Mouse (Mus musculus) stomach, embryonic 16.5 days (tissue): ENCODE measurements around the gene Tmc7. TPM values are rescaled to one million over a fixed set of nuclear protein-coding genes. Genes with fewer than 3 reads are reported as not detected.

Experiments
- ATAC-seq: fragments of 200-750 bp; cut with Nextera tagmentation; 2 replicates; pipeline ENCODE4 v1.8.0; 2017; ENCODE audit warnings: moderate number of reproducible peaks, moderate TSS enrichment; ENCODE audit not compliant: insufficient read depth, low FRiP score
- H3K27ac ChIP-seq: fragments of 300-500 bp; sonication (generic); 2 replicates; pipeline ENCODE4 v1.5.1; 2014; ENCODE audit warnings: low read length
- H3K27me3 ChIP-seq: fragments of 300-500 bp; sonication (generic); 2 replicates; pipeline ENCODE4 v1.6.1; 2014; ENCODE audit warnings: low read length, control low read depth, mixed read lengths; ENCODE audit not compliant: control insufficient read depth, insufficient read depth
- H3K36me3 ChIP-seq: fragments of 300-500 bp; sonication (generic); 2 replicates; pipeline ENCODE4 v1.6.1; 2014; ENCODE audit warnings: low read length; ENCODE audit not compliant: control insufficient read depth, insufficient read depth
- H3K4me1 ChIP-seq: fragments of 300-500 bp; sonication (generic); 2 replicates; pipeline ENCODE4 v1.6.1; 2014; ENCODE audit warnings: low read length, control low read depth, mixed read lengths; ENCODE audit not compliant: control insufficient read depth, insufficient read depth
- H3K4me2 ChIP-seq: fragments of 300-500 bp; sonication (generic); 2 replicates; pipeline ENCODE4 v1.6.1; 2014; ENCODE audit warnings: low read depth, low read length, mixed read lengths
- H3K4me3 ChIP-seq: fragments of 300-500 bp; sonication (generic); replicated peaks from 2 replicates; pipeline ENCODE4 v1.5.1; 2014; ENCODE audit warnings: mild to moderate bottlenecking, low read length
- H3K9ac ChIP-seq: fragments of 300-500 bp; sonication (generic); 2 replicates; pipeline ENCODE4 v1.6.1; 2014; ENCODE audit warnings: low read length
- H3K9me3 ChIP-seq: fragments of 300-500 bp; sonication (generic); replicated peaks from 2 replicates; pipeline ENCODE4 v1.6.1; 2016; ENCODE audit warnings: low read length, control low read depth; ENCODE audit not compliant: control insufficient read depth
- WGBS: fragments of 180-500 bp; shearing (Covaris S2); extraction: QIAGEN DNeasy Blood & Tissue Kit; methylation state at CpG from one replicate; pipeline ENCODE4 v1.1.7; 2014; 5-methylcytosine and 5-hydroxymethylcytosine counted together
- polyA plus RNA-seq: library from polyadenylated mRNA; unstranded; fragments of >200 nt; fragmentation: Nextera tagmentation; extraction: Ambion mirVana; gene quantifications from 2 replicates; pipeline ENCODE4 v1.2.1, GENCODE M21; 2015

Tmc7 gene
- polyA plus RNA-seq, 1 experiment from 2014 or later: 13.1 TPM

DNA sequence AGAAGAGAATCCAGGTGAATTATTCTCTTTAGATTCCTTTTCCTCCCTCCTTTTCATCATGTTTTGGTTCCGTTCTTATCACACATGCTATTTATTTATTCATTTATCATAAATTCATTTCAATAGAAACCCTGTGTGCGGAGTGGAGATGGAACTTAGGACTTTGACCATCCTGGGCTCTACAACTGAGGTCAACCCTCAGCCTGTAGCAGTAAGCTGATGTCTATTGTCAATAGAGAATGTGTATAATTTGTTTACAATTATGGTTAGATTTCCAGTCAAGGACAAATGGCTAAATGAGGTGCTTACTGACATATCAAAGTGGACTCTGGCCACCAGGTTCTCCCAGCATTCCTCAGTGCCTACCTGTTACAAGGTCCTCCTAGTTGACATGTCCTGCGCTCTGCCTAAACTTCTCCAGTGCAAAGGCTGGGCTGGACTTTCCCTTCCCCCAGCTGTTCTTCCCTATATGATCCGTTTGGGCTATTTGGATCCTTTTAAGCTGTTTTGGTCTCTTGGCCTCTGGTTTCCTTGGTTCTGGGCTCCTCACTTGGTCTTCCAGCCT, 26.7 kb upstream of the Tmc7 start:
- peak; percentile 67 for ATAC-seq
- Histone ChIP-seq H3K9me3 (no peaks in the 10 kb centered on the region), H3K36me3 (no peaks in the 10 kb centered on the region), H3K4me2 (no peak overlapping the region), H3K27me3 (no peaks in the 10 kb centered on the region), H3K27ac (no peak overlapping the region), H3K4me3 (no peak overlapping the region), H3K4me1 (no peaks in the 10 kb centered on the region), H3K9ac (no peak overlapping the region)
- 72% methylated on average over 4 of the region's 4 CpGs for WGBS

DNA sequence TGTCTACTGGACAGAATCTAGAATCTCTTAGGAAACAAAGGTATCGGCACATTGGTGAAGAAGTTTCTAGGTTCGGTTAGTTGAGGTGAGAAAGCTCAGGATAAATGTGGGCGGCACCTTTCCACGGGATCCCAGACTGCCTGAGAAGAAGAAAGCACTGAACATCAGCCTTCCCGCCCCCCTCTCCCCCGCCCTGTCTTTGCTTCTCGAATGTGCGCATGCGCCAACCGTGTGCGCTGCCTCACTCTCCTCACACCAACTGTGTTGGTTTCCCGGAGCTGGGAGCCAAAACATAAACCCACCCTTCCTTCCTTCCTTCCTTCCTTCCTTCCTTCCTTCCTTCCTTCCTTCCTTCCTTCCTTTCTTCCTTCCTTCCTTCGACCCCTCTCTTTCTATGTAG, 26.2 kb upstream of the Tmc7 start:
- WGBS: 80% methylated on average over 13 of the region's 13 CpGs
- Histone ChIP-seq H3K4me2 (no peak overlapping the region), H3K27me3 (no peaks in the 10 kb centered on the region), H3K4me3 (no peak overlapping the region), H3K36me3 (no peaks in the 10 kb centered on the region), H3K4me1 (no peaks in the 10 kb centered on the region), H3K9ac (no peak overlapping the region), H3K9me3 (no peaks in the 10 kb centered on the region), H3K27ac (no peak overlapping the region)
- no peak for ATAC-seq

DNA sequence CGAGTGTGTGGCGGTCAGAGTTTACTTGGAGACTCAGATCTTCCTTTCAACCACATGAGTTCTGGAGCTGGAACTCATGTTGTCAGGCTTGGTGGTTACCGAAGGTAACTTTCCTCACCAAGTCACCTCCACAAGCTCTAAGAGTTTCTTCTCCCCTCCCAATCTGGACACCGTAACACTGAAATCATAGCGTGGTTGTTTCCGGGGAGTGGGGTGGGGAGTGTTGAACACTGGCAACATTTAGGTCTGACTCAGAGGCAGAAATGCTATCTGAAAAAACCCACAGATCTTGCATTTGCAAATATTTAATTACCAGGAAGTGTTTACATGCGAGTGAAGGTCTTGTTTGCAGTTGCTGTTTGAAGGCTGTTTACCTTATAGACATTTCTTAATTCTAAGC, 25.3 kb upstream of the Tmc7 start:
- Histone ChIP-seq H3K9ac (no peak overlapping the region), H3K27me3 (no peaks in the 10 kb centered on the region), H3K4me2 (no peak overlapping the region), H3K4me3 (no peak overlapping the region), H3K36me3 (no peaks in the 10 kb centered on the region), H3K9me3 (no peaks in the 10 kb centered on the region), H3K27ac (no peak overlapping the region), H3K4me1 (no peaks in the 10 kb centered on the region; the same call in 1 of the 2 replicates)
- ATAC-seq: no peak
- WGBS: 72% methylated on average over 7 of the region's 7 CpGs

DNA sequence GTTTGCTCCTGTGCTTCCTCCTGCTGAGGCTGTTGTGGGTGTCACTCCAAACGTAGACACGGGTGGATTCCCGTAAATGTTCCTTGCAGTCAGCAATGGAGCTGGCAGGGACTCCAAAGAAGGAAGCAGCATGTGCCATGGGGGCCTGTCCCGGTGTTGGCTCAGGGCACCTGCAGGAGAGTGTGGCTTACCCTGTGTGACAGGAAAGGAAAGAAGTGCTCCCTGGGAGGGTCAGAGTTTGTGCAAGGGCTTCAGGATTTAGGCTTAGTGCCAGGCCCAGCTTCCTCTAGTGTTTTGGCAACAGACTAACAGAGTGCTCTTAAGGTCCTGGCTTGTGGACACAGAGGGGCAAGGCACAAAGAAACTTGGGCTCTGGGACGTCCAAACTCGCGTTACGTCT, 20.3 kb upstream of the Tmc7 start:
- no peak overlapping the region; the same call in 1 of the 2 replicates for H3K9ac ChIP-seq
- no peak overlapping the region for H3K4me2 ChIP-seq
- 0 out of 2 replicates have a peak, but pooled peaks have one; percentile 22 for ATAC-seq
- H3K27me3 ChIP-seq: no peaks in the 10 kb centered on the region
- no peak overlapping the region for H3K4me3 ChIP-seq
- 81% methylated on average over 8 of the region's 8 CpGs for WGBS
- no peak overlapping the region for H3K27ac ChIP-seq
- H3K4me1 ChIP-seq: no peaks in the 10 kb centered on the region; the same call in 1 of the 2 replicates
- no peaks in the 10 kb centered on the region for H3K9me3 ChIP-seq
- H3K36me3 ChIP-seq: no peaks in the 10 kb centered on the region

DNA sequence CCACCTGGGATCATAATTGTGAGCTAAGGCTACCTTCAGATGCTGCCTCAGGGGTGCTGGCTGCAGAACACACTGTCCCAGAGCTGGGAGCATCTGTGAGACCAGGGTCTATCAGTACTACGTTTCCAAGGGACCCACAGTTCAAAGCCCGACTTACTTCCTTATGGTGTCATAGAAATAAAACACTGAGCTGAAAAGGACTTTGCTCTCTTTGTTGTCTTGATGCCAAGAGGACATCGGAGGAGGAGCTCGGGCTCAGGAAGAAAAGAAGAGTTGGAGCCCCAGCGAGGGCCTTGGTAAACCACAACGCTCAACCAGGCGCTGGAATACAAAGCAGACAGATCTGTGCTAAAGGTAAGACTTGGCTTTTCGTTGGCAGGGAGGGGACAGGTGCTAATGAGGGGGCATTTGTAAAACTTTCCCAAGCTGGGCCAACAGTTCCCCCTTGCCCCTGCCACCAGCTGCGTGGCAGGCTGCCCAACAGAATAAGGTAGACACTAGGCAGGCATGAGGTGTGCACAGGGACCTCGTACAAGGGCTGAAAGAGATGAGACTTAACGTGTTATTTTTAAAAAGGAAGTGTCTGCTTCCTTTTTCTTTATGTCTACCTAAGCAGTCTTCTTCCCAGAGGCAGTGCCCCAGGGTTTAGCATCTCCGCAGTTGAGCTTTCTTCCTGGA, 15.6 kb upstream of the Tmc7 start:
- Histone ChIP-seq H3K4me2 (peak overlapping the region; percentile 1; the same call in 1 of the 2 replicates), H3K9me3 (no peaks in the 10 kb centered on the region), H3K4me3 (no peak overlapping the region), H3K36me3 (no peaks in the 10 kb centered on the region), H3K9ac (no peak overlapping the region), H3K27ac (0 out of 2 replicates have a peak overlapping the region, but pooled peaks have one; percentile 8), H3K4me1 (peaks cover under 1% of the 10 kb centered on the region), H3K27me3 (0 out of 2 replicates have a peak, but pooled peaks cover 5% of the 10 kb centered on the region)
- 61% methylated on average over 12 of the region's 12 CpGs for WGBS
- ATAC-seq: peak; percentile 39; the same call in 1 of the 2 replicates

DNA sequence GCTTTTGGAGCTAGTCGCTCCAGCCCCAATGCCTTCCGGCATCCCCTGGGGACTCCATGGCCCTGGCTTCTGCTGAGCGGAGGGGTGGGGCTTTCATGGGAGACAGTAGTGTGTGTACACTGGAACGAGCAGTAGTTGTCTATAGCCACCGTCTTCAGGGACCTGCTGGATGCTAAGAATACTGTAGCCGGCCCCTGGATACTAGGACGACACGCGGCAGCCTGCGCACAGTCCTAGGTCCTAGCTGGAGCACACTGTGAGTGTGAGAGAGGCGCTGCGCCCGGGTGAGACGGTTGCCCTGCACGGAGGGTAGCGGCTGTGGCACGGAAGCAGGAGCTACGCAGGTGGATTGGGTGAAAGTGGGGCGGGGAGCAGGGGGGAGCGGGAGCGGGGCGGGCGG, 12.7 kb upstream of the Tmc7 start, which contains the start of gene Tmc5:
Gene Tmc5, plus strand, starts transcription at position 97 of the 400 bp plus-strand sequence.
- 0 out of 2 replicates have a peak, but pooled peaks cover 5% of the 10 kb centered on the region for H3K27me3 ChIP-seq
- peaks cover 22% of the 10 kb centered on the region for H3K4me1 ChIP-seq
- no peak within 1 kb of the TSS for H3K27ac ChIP-seq
- ATAC-seq: 0 out of 2 replicates have a peak, but pooled peaks have one; percentile 4
- 3% methylated on average over 23 of the region's 23 CpGs for WGBS
- H3K4me2 ChIP-seq: peak within 1 kb of the TSS; percentile 43
- H3K4me3 ChIP-seq: peak within 1 kb of the TSS; percentile 25
- H3K9ac ChIP-seq: peak within 1 kb of the TSS; percentile 54
- no peaks in the 10 kb centered on the region for H3K36me3 ChIP-seq
- no peaks in the 10 kb centered on the region for H3K9me3 ChIP-seq

DNA sequence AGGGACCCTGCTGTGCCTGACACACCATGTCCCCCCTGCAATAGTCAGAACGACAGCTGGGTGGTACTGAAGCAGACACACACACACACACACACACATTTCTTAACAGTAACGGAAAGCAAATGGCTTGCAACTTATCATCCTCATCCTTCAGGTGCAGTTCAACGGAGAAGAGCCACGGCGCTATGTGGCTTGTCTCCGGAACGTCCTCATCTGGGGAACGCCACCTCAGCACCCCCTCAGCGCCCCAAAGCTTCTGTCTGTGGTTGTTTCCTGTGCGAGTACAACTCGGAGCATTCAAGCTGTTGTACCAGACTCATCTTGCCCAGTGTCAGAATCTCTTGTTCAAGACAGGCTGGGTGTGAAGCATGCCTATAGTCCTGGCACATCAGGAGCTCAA, 11.7 kb upstream of the Tmc7 start:
- no peak overlapping the region for H3K27ac ChIP-seq
- H3K4me3 ChIP-seq: no peak overlapping the region
- H3K4me2 ChIP-seq: no peak overlapping the region
- H3K4me1 ChIP-seq: peaks cover 22% of the 10 kb centered on the region
- no peak overlapping the region for H3K9ac ChIP-seq
- no peaks in the 10 kb centered on the region for H3K36me3 ChIP-seq
- 0 out of 2 replicates have a peak, but pooled peaks cover 5% of the 10 kb centered on the region for H3K27me3 ChIP-seq
- H3K9me3 ChIP-seq: no peaks in the 10 kb centered on the region
- ATAC-seq: no peak
- WGBS: 76% methylated on average over 11 of the region's 11 CpGs

DNA sequence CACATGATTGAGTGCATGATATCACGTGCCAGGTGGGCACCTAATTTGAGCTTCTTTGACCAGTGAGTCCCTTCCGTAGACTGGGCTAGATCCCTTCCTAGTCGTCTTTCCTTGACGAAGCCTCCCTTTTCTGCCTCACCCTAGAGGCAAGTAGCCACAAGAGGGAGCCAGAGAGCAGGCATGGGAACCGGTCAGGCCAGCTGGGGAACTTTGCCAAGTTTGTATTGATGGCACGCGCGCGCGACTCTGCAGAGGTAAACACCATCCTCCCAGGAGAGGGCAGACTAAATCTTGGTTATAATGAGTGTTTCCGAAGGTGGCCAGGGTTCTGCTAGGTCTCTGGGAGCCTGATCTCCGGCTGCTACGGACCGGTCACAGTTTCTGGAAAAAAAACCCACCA, 10.7 kb upstream of the Tmc7 start:
- Histone ChIP-seq H3K27me3 (0 out of 2 replicates have a peak, but pooled peaks cover 5% of the 10 kb centered on the region), H3K9ac (peak overlapping the region; percentile 40; the same call in 1 of the 2 replicates), H3K9me3 (no peaks in the 10 kb centered on the region), H3K4me1 (peaks cover 22% of the 10 kb centered on the region), H3K4me3 (peak overlapping the region; percentile 9), H3K27ac (no peak overlapping the region), H3K36me3 (no peaks in the 10 kb centered on the region), H3K4me2 (peak overlapping the region; percentile 45)
- WGBS: 2% methylated on average over 14 of the region's 14 CpGs
- peak; percentile 30; the same call in 1 of the 2 replicates for ATAC-seq

DNA sequence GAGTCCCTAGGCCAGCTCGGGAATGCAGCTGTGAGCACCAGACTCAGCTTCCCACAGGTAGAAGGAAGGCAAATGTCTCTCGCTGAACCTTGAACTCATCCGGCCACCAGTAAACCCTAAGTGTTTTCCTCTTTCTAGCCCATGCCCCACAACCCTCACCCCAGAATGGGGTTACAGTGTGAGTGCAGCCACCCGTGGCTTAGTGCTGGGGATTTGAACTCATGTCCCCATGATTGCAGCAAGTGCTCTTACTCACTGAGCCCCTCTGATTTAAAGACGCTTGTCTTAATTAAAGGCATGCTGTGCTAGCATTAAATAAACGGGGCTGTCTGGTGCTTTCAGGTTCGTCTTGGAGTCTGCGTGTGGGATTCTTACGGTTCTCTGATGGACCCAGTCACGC, 10.1 kb upstream of the Tmc7 start:
- Histone ChIP-seq H3K27ac (no peak overlapping the region), H3K4me3 (no peak overlapping the region), H3K9me3 (no peaks in the 10 kb centered on the region), H3K9ac (no peak overlapping the region), H3K4me1 (peaks cover 22% of the 10 kb centered on the region), H3K4me2 (peak overlapping the region; percentile 45), H3K36me3 (no peaks in the 10 kb centered on the region), H3K27me3 (0 out of 2 replicates have a peak, but pooled peaks cover 5% of the 10 kb centered on the region)
- WGBS: 32% methylated on average over 10 of the region's 10 CpGs
- no peak for ATAC-seq
